Mouse (Mus musculus): ENCODE measurements around the gene Rpl29.

The Rpl29 gene

DNA sequence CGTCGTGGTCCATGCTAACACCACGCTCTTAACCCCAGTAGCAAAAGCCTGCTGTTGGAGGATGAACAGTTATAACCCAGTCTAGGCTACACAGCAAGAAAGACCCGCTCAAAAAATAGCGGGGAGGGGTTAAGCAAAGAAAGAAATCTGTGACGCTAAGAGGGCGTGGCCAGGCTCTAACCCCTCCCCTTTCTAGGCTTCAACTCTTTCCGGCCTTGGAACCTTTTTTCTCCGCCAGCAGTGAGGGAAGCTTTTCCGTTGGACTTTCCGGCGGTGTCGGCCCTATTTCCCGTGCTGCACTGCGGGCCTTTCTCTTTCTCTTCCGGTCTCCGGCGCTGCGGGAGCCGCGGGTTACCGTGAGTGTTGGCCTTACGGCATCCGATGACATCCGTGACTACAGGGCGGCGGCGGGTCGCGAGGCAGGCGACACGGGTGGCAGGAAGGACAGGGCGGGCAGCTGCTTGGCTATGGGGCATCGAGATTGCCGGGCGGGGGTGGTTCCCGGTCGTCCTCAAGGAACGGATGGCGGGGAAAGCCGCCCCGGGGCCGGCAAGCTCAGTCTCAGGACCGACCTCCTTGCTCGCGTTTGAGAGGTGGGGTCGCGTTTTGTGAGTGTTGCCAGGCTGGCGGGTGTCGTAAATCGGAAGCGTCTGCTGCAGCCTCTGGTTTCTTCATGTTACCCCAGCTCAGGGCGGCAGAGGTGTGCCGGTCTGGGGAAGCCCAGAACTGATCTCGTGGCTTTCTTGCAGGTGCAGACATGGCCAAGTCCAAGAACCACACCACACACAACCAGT, at the start of gene Rpl29:
Rpl29 (plus strand) TSS at position 234 of the 794 bp plus-strand sequence.
- DNase-seq (ENCODE audit: low spot score), result peak; percentile 90

DNA sequence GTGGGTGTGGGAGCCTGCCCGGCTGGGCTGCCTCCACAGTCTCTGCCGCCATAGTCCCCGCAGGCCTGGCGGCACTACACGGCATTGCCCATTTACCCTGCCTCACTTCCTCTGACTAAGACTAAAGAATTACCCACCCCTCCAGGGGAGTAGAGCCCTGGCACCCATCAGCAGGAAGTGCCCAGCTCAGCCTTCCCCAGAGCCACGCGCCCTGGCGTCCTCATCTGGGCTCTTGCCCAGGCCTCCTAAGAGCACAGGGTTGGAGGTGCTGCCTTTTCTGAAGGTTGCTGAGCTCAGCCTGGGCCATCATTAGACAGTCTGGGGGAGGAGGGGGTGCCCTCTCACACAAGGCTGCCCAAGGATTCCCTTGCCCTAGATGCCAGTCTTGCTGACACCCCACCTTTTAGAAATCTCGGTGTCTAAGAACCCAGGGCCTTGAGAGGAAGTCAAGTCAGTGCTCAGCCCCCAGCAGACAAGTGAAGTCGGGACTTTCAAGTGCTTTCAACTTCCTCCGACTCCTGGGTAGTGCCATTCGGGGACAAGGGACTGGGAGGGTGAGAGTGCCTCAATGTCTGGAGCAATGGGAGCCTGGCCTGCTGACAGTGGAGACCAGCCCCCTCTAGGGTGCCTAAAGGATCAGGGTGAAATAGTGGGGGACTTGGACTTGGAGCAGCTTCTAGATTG, 42.9 kb upstream of the Rpl29 start:
- no peak for DNase-seq (ENCODE audit: low spot score)

DNA sequence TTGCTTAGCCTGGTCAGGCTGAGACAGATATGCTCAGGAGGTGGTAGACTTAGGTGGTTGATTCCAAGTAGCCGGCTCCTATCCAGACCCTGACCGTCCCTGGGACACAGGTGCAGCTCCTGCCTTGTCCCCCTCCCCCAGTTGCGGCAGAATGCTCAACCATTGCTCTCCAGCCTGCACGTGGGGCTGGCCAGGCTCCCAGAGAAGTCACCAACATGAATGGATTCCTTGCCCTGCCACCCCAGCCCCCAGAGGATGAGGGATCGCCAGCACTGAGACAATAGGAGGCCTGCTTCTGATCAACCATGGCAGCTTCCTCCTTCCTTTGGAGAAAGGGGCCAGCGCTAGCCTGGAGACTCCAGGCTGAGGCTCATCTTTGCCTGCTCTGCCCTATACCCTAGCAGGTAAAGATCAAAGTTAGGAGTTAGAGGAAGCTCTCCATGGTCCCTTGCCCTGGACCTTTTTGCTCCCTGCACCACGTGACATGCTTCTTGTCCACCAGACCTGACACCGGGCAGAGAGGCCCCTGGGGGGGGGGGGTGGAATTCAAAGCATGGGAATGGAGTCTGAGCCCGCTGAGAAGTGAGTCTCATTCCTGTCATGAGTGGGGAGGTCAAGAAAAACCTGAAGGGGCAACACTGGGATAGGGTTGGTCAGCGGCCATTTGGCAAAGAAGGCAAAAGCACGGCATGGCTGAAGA, 36.3 kb upstream of the Rpl29 start:
- no peak for DNase-seq (ENCODE audit: low spot score)

DNA sequence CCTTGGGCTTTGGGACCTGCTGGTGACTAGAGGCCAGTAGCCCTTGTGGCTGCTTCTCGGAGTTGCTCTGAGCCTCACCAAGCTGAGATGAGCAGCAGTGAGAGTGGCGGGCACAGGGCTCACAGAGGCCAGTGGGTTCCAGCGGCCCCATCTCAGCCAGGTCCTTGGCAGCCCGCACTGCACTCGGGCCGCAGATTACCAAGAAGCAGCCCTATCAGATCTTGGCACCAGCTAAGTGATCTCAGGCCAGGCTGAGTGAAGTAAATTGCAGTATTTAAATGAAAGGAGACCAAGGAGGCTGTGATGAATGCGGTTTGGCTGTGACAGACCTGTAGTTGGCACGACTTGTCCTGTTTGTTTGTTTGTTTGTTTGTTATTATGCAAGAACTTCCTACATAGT, 35.7 kb upstream of the Rpl29 start:
- no peak for DNase-seq (ENCODE audit: low spot score)

GRCm38 (mm10) chr9:106394649-106395602, 34.3 kb upstream of the Rpl29 start:
- DNase-seq (ENCODE audit: low spot score), result no peak

GRCm38 (mm10) chr9:106397733-106398132, 31.5 kb upstream of the Rpl29 start:
- DNase-seq (ENCODE audit: low spot score), result no peak

DNA sequence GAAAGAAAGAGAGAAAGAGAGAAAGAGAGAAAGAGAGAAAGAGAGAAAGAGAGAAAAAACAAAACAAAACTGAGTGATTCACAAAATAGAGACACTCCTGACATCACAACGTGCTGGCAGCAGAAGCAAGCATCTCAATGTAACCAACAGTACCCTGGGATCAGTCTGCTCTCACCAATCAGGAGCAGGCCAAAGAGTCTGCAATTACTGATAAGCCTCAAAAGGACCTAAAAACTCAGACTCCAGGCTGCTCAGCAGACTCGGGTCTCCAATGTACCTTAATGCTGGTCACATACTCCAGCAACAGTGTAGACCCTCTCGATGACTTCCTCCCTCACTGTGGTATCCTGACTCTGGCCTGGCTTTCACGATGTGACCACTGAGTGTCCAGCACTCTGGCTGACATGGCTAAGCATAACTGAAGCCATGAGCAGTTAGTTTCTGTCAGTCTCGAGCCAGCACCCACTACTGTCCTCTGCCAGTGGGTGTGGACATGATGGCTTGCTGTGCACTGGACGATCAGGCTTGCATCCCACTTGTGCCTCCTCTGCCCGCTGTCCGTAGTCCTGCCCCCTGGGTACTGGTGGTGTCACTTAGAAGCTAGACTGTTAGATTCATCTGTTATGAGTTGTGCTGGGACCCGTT, 30.5 kb upstream of the Rpl29 start:
- DNase-seq (ENCODE audit: low spot score), result no peak

DNA sequence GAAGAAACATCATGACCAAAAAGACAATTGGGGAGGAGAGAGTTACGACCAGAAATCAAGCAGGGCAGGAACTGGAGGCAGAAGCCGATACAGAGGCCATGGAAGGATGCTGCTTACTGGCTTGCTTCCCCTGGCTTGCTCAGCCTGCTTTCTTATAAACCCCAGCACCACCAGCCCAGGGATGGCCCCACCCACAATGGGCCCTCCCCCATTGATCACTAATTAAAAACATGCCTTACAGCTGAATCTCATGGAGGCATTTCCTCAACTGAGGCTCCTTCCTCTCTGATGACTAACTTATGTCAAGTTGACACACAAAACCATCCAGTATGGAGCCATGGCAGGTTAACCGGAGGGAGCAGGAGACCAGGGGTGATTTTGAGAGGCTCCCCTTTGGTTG, 29.4 kb upstream of the Rpl29 start:
- no peak for DNase-seq (ENCODE audit: low spot score)

DNA sequence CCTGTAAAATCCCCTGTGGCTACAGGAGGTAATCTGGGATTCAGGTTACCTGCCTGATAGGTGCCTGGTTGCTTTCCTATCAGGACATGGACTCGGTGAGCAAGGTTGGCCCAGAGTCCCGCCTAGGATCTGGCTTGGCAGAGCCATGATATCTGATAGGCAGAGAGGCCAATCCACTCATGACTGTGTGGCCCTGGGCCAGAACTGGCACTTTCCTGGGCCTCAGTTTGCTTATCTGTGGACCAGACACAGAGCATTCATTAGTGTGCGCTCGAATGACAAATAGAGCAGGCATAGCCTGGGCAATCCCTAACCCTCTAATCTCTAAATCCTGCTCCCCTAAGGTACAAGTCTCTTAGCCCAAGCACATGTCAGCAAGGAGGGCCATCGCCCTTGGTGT, 27.1 kb upstream of the Rpl29 start:
- DNase-seq (ENCODE audit: low spot score), result no peak

GRCm38 (mm10) chr9:106402607-106403375, 26.5 kb upstream of the Rpl29 start:
- no peak for DNase-seq (ENCODE audit: low spot score)

GRCm38 (mm10) chr9:106405275-106405674, 24.0 kb upstream of the Rpl29 start:
- no peak for DNase-seq (ENCODE audit: low spot score)

DNA sequence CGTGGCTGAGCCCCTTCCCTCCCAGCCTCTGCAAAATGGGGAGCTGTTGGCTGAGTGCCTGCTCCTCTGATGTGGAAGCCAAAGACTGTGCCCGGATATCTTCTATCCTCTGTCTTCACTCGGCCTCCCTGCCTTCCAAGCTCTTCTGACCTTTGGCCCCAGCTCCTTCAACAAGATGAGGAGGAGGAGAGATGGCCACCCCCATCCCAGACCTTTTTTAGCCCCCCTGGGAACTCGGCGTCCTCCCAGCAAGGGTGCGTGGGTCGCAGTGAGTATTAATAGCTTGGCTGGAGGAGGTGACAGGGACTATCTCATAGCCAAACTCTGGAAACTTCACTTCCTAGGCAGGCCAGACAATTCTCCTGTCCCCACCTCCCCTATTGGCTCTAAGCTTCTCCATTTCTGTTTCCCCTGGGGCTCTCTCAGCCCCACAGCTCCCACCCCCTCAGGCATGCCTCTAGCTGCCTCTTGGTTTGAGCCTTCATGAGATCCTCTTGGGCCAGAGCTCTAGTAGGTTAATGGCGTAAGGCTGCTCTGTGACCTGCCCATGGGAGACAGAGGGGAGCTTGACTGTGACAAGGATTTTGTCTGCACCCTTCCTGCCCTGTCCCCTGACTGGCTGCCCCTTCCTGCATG, 22.7 kb upstream of the Rpl29 start:
- DNase-seq (ENCODE audit: low spot score), result no peak

DNA sequence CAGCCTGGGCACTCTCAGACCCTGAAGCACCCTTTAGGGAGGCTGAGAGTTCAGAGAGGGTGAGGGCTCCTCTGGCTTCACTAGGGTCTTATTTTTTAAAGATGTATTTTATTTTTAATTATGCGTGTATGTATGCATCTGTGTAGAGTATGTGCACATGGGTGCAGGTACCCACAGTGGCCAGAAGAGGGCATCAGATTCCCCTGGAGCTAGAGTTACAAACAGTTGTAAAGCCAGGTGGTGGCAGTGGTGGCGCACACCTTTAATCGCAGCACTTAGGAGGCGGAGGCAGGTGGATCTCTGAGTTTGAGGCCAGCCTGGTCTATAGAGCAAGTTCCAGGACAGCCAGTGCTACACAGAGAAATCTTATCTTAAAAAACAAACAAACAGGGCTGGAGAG, 20.2 kb upstream of the Rpl29 start:
- DNase-seq (ENCODE audit: low spot score), result no peak

DNA sequence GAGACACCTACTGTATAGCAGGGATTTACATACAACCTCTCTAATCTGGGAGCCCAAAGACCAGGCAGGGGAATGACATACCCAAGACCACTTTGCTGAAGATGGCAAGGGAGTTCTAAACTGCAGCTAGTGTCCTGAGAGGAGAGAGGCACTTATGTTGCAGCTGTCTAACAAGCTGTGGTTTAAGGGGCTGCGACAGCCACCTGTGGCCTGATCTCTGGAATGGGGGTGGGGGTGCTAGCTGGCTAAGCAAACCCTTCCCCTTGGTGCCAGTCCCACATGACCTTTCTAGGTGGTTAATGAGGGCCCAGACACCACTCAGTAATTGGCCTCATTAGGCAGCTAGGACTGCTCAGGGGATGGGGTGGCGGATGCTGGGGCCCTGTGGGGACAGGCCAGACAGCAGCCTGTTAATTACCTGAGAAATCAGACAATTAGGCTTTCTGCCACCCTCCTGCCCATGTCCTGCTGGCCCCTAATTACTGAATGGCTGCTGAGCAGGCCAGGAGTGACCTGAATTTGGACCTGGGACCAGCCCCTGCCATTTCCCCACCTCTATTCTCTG, 19.1 kb upstream of the Rpl29 start:
- DNase-seq (ENCODE audit: low spot score), result no peak

- DNase-seq (ENCODE audit: low spot score), result no peak
These were observed 18.1 kb upstream of the Rpl29 start for GRCm38 (mm10) chr9:106411091-106411594.

- no peak for DNase-seq (ENCODE audit: low spot score)
These were observed 17.5 kb upstream of the Rpl29 start for GRCm38 (mm10) chr9:106411729-106412128.

GRCm38 (mm10) chr9:106412210-106412609, 17.0 kb upstream of the Rpl29 start:
- no peak for DNase-seq (ENCODE audit: low spot score)

GRCm38 (mm10) chr9:106413606-106414005, 15.6 kb upstream of the Rpl29 start:
- no peak for DNase-seq (ENCODE audit: low spot score)

GRCm38 (mm10) chr9:106416826-106417225, 12.4 kb upstream of the Rpl29 start:
- no peak for DNase-seq (ENCODE audit: low spot score)

Measured in ovary, postnatal 10 days (tissue).